Mouse (Mus musculus) midbrain, postnatal 0 days (tissue): ENCODE results near the gene Bub3. TPM values are rescaled to one million over a fixed set of nuclear protein-coding genes. Genes with fewer than 3 reads are reported as not detected.

Experiments
- ATAC-seq: fragments of 200-750 bp; cut with Nextera tagmentation; 2 replicates; pipeline ENCODE4 v1.8.0; 2017; ENCODE audit warnings: moderate number of reproducible peaks, mild to moderate bottlenecking, moderate TSS enrichment, moderate library complexity; ENCODE audit not compliant: low FRiP score
- DNase-seq: peaks from one replicate; pipeline ENCODE4 v3.0.0-alpha.2; 2015; ENCODE audit warnings: low spot score
- H3K27ac ChIP-seq: fragments of 300-500 bp; sonication (generic); 2 replicates; pipeline ENCODE4 v1.5.1; 2014; ENCODE audit warnings: low read depth, mild to moderate bottlenecking, low read length, mixed read lengths
- H3K27me3 ChIP-seq: fragments of 300-500 bp; sonication (generic); 2 replicates; pipeline ENCODE4 v1.6.1; 2014; ENCODE audit warnings: low read length, control low read depth, mixed read lengths; ENCODE audit not compliant: insufficient read depth
- H3K36me3 ChIP-seq: fragments of 300-500 bp; sonication (generic); 2 replicates; pipeline ENCODE4 v1.6.1; 2014; ENCODE audit warnings: low read length, control low read depth, mixed read lengths; ENCODE audit not compliant: insufficient read depth
- H3K4me1 ChIP-seq: fragments of 300-500 bp; sonication (generic); 2 replicates; pipeline ENCODE4 v1.6.1; 2014; ENCODE audit warnings: mild to moderate bottlenecking, control low read depth, antibody characterized with exemption, low read length, mixed read lengths; ENCODE audit not compliant: insufficient read depth
- H3K4me2 ChIP-seq: fragments of 300-500 bp; sonication (generic); 2 replicates; pipeline ENCODE4 v1.6.1; 2014; ENCODE audit warnings: low read depth, mild to moderate bottlenecking, low read length, mixed read lengths; ENCODE audit not compliant: poor library complexity, severe bottlenecking
- H3K4me3 ChIP-seq: fragments of 300-500 bp; sonication (generic); 2 replicates; pipeline ENCODE4 v1.5.1; 2014; ENCODE audit warnings: low read depth, mild to moderate bottlenecking, low read length, moderate library complexity
- H3K9ac ChIP-seq: fragments of 300-500 bp; sonication (generic); replicated peaks from 2 replicates; pipeline ENCODE4 v1.6.1; 2014; ENCODE audit warnings: mild to moderate bottlenecking, low read length, moderate library complexity, mixed read lengths; ENCODE audit not compliant: poor library complexity, severe bottlenecking
- H3K9me3 ChIP-seq: fragments of 300-500 bp; sonication (generic); 2 replicates; pipeline ENCODE4 v1.6.1; 2016; ENCODE audit warnings: low read length, control low read depth
- CTCF ChIP-seq: IDR thresholded peaks from 2 replicates; pipeline ENCODE4 v1.5.1; 2016; ENCODE audit warnings: antibody characterized with exemption, mild to moderate bottlenecking
- WGBS: fragments of 180-500 bp; shearing (Covaris S2); extraction: QIAGEN DNeasy Blood & Tissue Kit; methylation state at CpG from one replicate; pipeline ENCODE4 v1.1.7; 2014; 5-methylcytosine and 5-hydroxymethylcytosine counted together
- polyA plus RNA-seq: library from polyadenylated mRNA; unstranded; fragments of >200 nt; fragmentation: Nextera tagmentation; extraction: Ambion mirVana; gene quantifications from 2 replicates; pipeline ENCODE4 v1.2.1, GENCODE M21; 2015
- total RNA-seq: library from RNA; depleted of rRNA; stranded (reverse); fragments of >200 nt; gene quantifications from 2 replicates; pipeline ENCODE4 v1.2.3, GENCODE M21; 2014

Gene Bub3
- total and polyA plus RNA-seq, 2 experiments from 2014 or later = 106 to 125 TPM

DNA sequence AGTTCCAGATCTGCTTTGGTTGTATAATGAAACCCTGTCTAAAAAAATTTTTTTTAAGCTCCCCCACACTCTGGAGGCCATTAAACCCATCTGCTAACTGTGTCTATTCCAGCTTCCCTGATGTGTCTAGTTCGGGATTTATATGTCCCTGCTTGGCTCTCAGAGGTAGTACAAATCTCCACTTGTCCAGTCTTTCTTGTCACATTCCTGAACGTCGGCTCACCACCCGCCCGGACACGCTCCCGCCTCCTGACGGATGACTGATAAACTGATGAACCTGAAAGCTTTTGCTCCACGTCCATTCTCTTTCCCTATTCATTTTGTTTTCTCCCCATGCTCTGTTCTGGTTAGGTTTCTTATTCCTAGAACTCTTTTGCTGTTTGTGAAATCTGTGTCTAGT, 22.2 kb downstream of the Bub3 start:
- Histone ChIP-seq H3K36me3 (no peaks in the 10 kb centered on the region), H3K9me3 (no peaks in the 10 kb centered on the region), H3K9ac (no peak overlapping the region), H3K4me1 (no peaks in the 10 kb centered on the region), H3K4me3 (no peak overlapping the region), H3K4me2 (no peak overlapping the region), H3K27ac (no peak overlapping the region), H3K27me3 (no peaks in the 10 kb centered on the region)
- no peak for TF ChIP-seq CTCF
- ATAC-seq = no peak
- DNase-seq = no peak
- 54% methylated on average over 9 of the region's 9 CpGs for WGBS

DNA sequence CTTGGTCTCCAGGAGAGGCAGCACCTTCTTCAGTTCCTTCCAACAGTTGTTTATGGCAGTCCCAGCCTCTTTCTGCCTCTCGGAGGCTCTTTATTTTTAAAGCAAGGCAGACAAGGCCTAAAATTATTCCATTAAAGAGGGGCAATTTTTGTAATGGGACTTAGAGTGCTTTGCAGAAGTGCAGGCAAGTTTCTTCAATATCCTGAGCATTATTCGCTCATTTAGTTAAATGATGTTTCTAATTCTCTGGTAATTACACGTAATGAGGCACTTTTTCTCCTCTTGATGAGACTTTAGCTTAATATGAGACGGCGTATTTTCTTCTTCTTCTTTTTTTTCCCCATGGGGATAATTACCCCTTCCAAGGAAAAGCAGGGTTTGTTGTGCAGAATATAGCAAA, 25.5 kb downstream of the Bub3 start:
- TF ChIP-seq CTCF = no peak
- Histone ChIP-seq H3K27me3 (no peaks in the 10 kb centered on the region), H3K4me2 (no peak overlapping the region), H3K9me3 (no peaks in the 10 kb centered on the region), H3K27ac (no peak overlapping the region), H3K4me3 (no peak overlapping the region), H3K9ac (no peak overlapping the region), H3K4me1 (no peaks in the 10 kb centered on the region), H3K36me3 (no peaks in the 10 kb centered on the region)
- DNase-seq (no peak), ATAC-seq (no peak)
- 85% methylated on average over 5 of the region's 5 CpGs for WGBS

DNA sequence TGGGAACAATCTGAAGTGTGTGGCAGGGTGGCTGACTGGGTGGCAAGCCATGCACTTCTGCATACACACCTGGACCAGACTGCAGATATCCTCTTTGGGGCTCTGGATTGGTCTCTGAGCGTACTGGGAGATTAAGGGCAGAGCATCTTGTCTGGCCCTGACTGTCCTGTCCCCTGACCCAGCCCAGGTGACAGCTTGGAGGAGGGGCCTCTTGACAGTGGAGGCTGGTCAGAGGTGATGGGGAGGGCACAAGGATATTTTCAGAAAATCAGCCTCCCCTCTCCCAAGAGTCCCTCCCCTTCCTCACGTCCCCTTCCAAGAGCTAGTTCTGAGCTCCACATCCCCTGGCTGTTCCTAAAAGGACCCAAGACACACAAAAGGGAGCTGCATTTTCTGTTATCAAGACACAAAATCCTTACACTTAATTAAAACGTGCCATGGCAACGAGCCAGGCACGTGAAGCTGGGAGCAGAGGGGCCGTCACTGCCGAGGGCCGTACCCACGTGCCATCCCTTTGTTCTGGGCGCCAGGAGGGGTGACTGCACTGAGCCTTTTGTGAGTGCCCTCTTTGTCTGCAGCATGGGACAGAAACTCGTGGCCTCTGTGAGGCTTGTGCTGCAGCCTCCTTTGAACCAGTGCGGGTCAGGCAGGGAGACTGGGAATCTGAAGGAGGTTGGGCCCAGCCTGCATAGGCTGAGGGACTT, 37.9 kb downstream of the Bub3 start:
- 12% methylated on average over 12 of the region's 12 CpGs for WGBS
- Histone ChIP-seq H3K36me3 (no peaks in the 10 kb centered on the region), H3K4me2 (no peak overlapping the region), H3K27me3 (no peaks in the 10 kb centered on the region), H3K4me3 (no peak overlapping the region), H3K9ac (no peak overlapping the region), H3K27ac (no peak overlapping the region), H3K4me1 (no peaks in the 10 kb centered on the region; the same call in 1 of the 2 replicates), H3K9me3 (no peaks in the 10 kb centered on the region)
- TF ChIP-seq CTCF = no peak
- ATAC-seq (peak; percentile 56; the same call in 1 of the 2 replicates), DNase-seq (peak; percentile 49)

DNA sequence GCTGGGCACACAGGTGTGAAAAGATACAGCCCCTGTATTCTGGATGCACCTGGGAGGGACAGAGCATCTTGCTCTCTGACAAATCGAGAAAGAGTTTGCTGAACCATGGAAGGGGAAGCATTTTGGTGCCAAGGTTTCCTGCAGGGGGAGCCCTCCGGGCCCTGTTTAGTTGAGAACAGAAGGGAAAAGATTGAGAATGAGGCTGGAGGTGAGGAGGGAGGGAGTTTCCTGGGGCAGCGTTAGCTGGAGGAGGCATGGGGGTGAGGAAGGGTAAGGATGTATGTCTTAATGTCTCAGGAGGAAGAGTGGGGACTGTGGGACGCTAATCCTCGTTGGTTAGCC, 38.4 kb downstream of the Bub3 start:
- H3K36me3 ChIP-seq = no peaks in the 10 kb centered on the region
- H3K4me1 ChIP-seq = no peaks in the 10 kb centered on the region; the same call in 1 of the 2 replicates
- H3K9ac ChIP-seq = no peak overlapping the region
- WGBS = 4% methylated on average over 5 of the region's 5 CpGs
- ATAC-seq (0 out of 2 replicates have a peak, but pooled peaks have one; percentile 27), DNase-seq (peak; percentile 61)
- no peak overlapping the region for H3K4me3 ChIP-seq
- H3K27ac ChIP-seq = no peak overlapping the region
- no peak overlapping the region for H3K4me2 ChIP-seq
- peak; percentile 67 for TF ChIP-seq CTCF
- H3K9me3 ChIP-seq = no peaks in the 10 kb centered on the region
- H3K27me3 ChIP-seq = no peaks in the 10 kb centered on the region

DNA sequence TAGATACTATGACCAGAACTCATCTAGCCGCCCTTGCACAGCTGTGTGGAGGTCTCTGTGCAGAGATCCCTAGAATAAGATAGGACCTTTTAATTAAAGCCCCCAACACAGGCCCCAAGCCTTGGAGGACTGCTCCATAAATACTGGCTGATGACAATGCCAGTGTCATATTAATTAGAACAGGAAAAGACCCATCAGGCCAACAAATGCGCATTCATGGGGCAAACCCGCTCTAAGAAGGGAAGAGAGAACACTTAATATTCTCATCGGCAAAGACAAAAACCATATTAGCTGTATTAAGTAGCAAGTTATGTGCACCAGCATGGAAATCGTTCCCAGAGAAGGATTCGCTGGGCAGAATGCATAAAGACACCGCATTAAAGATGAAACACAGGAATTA, 42.1 kb downstream of the Bub3 start:
- no peaks in the 10 kb centered on the region; the same call in 1 of the 2 replicates for H3K4me1 ChIP-seq
- no peak for TF ChIP-seq CTCF
- H3K27ac ChIP-seq = no peak overlapping the region
- H3K4me3 ChIP-seq = no peak overlapping the region
- H3K9ac ChIP-seq = no peak overlapping the region
- no peaks in the 10 kb centered on the region for H3K27me3 ChIP-seq
- H3K9me3 ChIP-seq = no peaks in the 10 kb centered on the region
- WGBS = 74% methylated on average over 7 of the region's 7 CpGs
- H3K4me2 ChIP-seq = no peak overlapping the region
- DNase-seq (no peak), ATAC-seq (no peak)
- no peaks in the 10 kb centered on the region for H3K36me3 ChIP-seq

- ATAC-seq (no peak), DNase-seq (no peak)
- Histone ChIP-seq H3K27ac (no peak overlapping the region), H3K4me3 (no peak overlapping the region), H3K4me1 (no peaks in the 10 kb centered on the region; the same call in 1 of the 2 replicates), H3K9ac (no peak overlapping the region), H3K27me3 (no peaks in the 10 kb centered on the region), H3K36me3 (no peaks in the 10 kb centered on the region), H3K9me3 (no peaks in the 10 kb centered on the region), H3K4me2 (no peak overlapping the region)
- 7% methylated on average over 6 of the region's 11 CpGs for WGBS
- TF ChIP-seq CTCF = no peak
Measured at GRCm38 (mm10) chr7:131603186-131603585, 43.2 kb downstream of the Bub3 start.
